Mouse (Mus musculus) liver, adult 10 weeks (tissue): Measurements from ENCODE around the gene Olfr191. TPM values are rescaled to one million over a fixed set of nuclear protein-coding genes. Genes with fewer than 3 reads are reported as not detected.

Experiments
- polyA plus RNA-seq: library from polyadenylated mRNA; stranded (reverse); fragments of 350-450 nt; fragmentation: Illumina TruSeq; extraction: RNeasy Lipid Tissue Mini Kit (QIAGEN cat#74804); gene quantifications from one replicate; pipeline ENCODE4 v1.2.3, GENCODE M21; 2014; ENCODE audit warnings: low read depth, low replicate concordance

The Olfr191 gene
- not detected for polyA plus RNA-seq

DNA sequence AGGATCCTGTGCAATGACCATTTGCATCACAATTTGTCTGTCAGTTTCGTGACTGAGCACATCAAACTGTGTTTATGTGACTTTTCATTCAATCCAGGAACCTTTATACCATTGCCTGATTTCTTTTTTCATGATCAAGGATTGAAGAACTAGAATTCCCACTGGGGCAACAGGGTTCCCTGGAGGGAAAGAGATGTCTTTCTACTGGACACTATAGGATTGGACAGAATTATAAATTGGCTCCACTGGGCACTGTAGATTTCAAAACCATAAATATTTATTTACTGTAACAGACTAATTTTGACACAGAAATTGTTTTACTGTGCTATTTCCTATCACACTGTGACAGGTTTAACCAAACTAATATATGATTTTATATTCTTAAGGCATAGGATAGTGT lies at the start of gene Olfr191:
Olfr191 (minus strand) TSS at position 101 of the 400 bp plus-strand sequence.

DNA sequence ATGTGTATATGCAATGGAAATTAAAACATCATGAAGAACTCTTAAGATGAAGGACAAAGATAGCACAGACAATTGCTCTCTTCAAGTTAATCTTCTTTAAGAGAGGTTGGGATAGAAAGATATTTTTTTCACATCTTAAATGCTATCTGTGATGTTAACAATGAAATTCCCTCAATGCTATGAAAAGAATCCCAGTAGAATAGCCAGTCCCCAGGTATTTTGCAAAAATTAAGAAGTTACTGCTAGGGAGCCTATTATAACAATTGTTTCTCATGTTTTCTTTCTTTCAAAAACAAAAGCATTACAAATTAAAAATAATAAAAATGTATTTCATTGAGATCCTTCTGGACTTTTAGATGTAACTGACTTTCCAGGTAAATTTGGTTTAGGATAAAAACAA lies 31.3 kb upstream of the Olfr191 start, which contains the start of gene Olfr194:
Olfr194 (minus strand) TSS at position 101 of the 400 bp plus-strand sequence.

DNA sequence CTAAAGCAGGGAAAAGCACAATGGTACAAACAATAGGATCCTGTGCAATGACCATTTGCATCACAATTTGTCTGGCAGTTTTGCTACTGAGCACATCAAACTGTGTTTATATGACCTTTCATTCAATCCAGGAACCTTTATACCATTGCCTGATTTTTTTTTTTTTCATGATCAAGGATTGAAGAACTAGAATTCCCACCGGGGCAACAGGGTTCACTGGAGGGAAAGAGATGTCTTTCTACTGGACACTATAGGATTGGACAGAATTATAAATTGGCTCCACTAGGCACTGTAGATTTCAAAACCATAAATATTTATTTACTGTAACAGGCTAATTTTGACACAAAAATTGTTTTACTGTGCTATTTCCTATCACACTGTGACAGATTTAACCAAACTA lies 22.2 kb upstream of the Olfr191 start, which contains the start of gene Olfr193:
Olfr193 (minus strand) TSS at position 101 of the 400 bp plus-strand sequence.

DNA sequence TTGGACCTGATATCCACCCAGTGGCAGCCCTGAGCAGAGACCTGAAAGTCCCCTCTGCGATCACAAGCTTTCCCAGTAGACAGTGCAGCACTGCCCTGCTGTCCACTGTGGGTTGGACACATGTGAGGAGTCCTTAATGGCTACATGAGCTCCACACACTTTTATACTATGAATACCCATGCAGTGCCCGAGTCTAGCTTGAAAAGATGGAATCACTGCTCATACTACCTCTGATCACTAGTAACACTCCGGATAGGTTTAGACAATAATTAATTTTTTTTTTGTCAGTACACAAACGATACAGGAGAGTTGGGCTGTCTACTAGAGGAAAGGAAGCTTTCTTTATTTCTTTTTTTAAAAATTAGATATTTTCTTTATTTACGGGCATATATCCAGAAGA lies 11.7 kb downstream of the Olfr191 start, which contains the start of gene Olfr190:
Olfr190 (minus strand) TSS at position 101 of the 400 bp plus-strand sequence.

DNA sequence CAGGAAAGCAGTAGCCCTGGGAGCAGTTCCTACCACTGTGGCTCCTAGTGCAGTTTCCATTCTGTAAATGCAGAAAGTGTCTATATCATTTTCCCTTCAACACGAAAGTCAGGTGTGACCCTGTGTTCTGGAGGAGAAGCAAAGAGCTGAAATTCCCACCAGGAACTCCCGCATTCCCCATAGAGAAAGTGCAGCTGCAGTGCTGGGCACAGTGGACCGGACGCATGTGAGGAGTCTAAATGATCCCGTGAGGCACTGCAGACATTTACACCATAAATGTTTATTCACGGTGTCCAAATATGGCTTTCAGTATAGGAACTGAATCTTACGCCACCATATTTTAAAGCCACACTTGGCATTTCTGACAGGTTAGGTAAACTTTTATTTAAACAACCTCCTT lies 49.9 kb downstream of the Olfr191 start, which contains the start of gene Olfr187:
Olfr187 (minus strand) TSS at position 58 of the 400 bp plus-strand sequence.

Other genes starting within 250 kb of the Olfr191 start
- gene Olfr177, start 215.1 kb downstream of the Olfr191 start, polyA plus RNA-seq: not detected
- gene Olfr178, start 197.8 kb downstream of the Olfr191 start, polyA plus RNA-seq: not detected
- not detected for gene Olfr181, start 161.1 kb downstream of the Olfr191 start, polyA plus RNA-seq
- not detected for gene Olfr180, start 160.4 kb downstream of the Olfr191 start, polyA plus RNA-seq
- not detected for gene Olfr183, start 94.5 kb downstream of the Olfr191 start, polyA plus RNA-seq
- not detected for gene Olfr186, start 59.5 kb downstream of the Olfr191 start, polyA plus RNA-seq
- not detected for gene Olfr187, start 50.1 kb downstream of the Olfr191 start, polyA plus RNA-seq
- gene Olfr190, start 11.8 kb downstream of the Olfr191 start, polyA plus RNA-seq: not detected
- gene Olfr193, start 22.1 kb upstream of the Olfr191 start, polyA plus RNA-seq: not detected
- not detected for gene Olfr194, start 31.2 kb upstream of the Olfr191 start, polyA plus RNA-seq
- gene Olfr195, start 57.2 kb upstream of the Olfr191 start, polyA plus RNA-seq: not detected
- not detected for gene Olfr196, start 80.6 kb upstream of the Olfr191 start, polyA plus RNA-seq
- not detected for gene Olfr198, start 113.7 kb upstream of the Olfr191 start, polyA plus RNA-seq
- gene Olfr199, start 129.9 kb upstream of the Olfr191 start, polyA plus RNA-seq: not detected
- not detected for gene Olfr201, start 182.8 kb upstream of the Olfr191 start, polyA plus RNA-seq
- not detected for gene Olfr202, start 197.0 kb upstream of the Olfr191 start, polyA plus RNA-seq
- not detected for gene Olfr203, start 209.1 kb upstream of the Olfr191 start, polyA plus RNA-seq
- not detected for gene Olfr204, start 228.4 kb upstream of the Olfr191 start, polyA plus RNA-seq
- not detected for gene Olfr205, start 241.3 kb upstream of the Olfr191 start, polyA plus RNA-seq